Mouse (Mus musculus) G1E (cell line): ENCODE results near the gene Gm35549.

Experiments used
- GATA1 ChIP-seq: IDR thresholded peaks from 2 replicates; pipeline ENCODE4 v1.6.1; 2012; ENCODE audit warnings: borderline replicate concordance, low read length, inconsistent platforms, mixed read lengths
- TAL1 ChIP-seq: conservative IDR thresholded peaks from 2 replicates; pipeline ENCODE4 v1.6.1; 2012; ENCODE audit warnings: low read depth, low read length, inconsistent platforms, mixed read lengths

GRCm38 (mm10) chr9:122864848-122865247 is 21.0 kb upstream of the Gm35549 start:
- TF ChIP-seq TAL1 (no peak), GATA1 (no peak)
